9 mouse cellular contexts compared by ENCODE assay signal in the genomic region with DNA sequence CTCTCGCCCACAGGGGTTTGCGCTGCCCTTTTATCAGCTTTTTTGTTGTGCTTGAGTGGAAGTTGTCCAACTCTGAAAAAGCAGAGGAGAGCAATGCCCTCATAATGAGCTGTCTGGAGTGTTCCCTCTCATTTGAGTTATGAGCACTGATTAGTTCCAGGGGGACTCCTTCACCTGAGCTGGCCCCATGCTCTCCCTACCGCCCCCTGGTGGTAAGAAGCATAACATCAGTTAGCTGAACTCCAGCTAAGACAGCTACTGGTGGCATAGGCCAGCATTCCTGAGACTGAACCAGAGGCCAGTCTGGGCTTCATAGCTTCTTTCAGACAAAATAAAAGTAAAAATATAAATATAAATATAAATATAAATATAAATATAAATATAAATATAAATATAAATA.
A peak's percentile ranks its signal among the peaks of the same experiment; 100 is the strongest.
DNase-seq lines count a peak whose midpoint lies in the region; ATAC-seq and TF ChIP-seq lines count a peak whose summit lies in the region.
"Had no signal": no experiment of that assay in that cellular context is flagged by ENCODE, and none has a peak within 500 bp of the region (broad histone marks: within the 10 kb centered on the region; RNA-seq: fewer than 3 reads in every experiment).

No protein-coding gene starts in this region.

- no peak overlapping the region for H3K9ac ChIP-seq in embryonic facial prominence, embryonic 11.5 days (replicated peaks; ENCODE audit: low read length)
- H3K9ac ChIP-seq: heart, embryonic 13.5 days had no signal

- DNase-seq in cerebellum, adult 18-20 months, result peak; percentile 28 to 29
- peak; percentile 47 to 50 for DNase-seq in left cerebral cortex, adult 2 months (ENCODE audit: extremely low spot score in 1 of 2, low spot score in 2 of 2)
- no peak for DNase-seq in left cerebral cortex, adult 11 months (ENCODE audit: low spot score)
- peak; percentile 25 for DNase-seq in adrenal gland, adult 8-10 months
- peak; percentile 63 for DNase-seq in embryonic facial prominence, embryonic 11.5 days (ENCODE audit: low spot score)
- peak; percentile 35 for DNase-seq in lung, postnatal 14 days
- DNase-seq in T-cell, adult 2 months (ENCODE audit: low spot score), result no peak

- no peaks in the 10 kb centered on the region for H3K9me3 ChIP-seq in embryonic facial prominence, embryonic 11.5 days (replicated peaks; ENCODE audit: control insufficient read depth, low read length)
- H3K9me3 ChIP-seq: heart, embryonic 13.5 days had no signal

- no peaks in the 10 kb centered on the region for H3K27me3 ChIP-seq in embryonic facial prominence, embryonic 11.5 days (ENCODE audit: control insufficient read depth, insufficient read depth, low read length)
- H3K27me3 ChIP-seq: heart, embryonic 13.5 days had no signal

- peak; percentile 73 for TF ChIP-seq CTCF in left cerebral cortex, adult 2 months (IDR thresholded peaks at IDR 0.05)

- intact Hi-C loops in left cerebral cortex, adult 2 months (cut with DNase I), result loop anchor here (5.0 kb wide), 1 partner anchor 251 kb away; no protein-coding TSS in a partner anchor

- 64% methylated on average over 3 of the region's 3 CpGs for WGBS in embryonic facial prominence, embryonic 11.5 days

- H3K4me3 ChIP-seq in left cerebral cortex, adult 2 months, result no peak overlapping the region
- no peak overlapping the region for H3K4me3 ChIP-seq in embryonic facial prominence, embryonic 11.5 days (ENCODE audit: low read depth, low read length)
- H3K4me3 ChIP-seq: heart, embryonic 13.5 days had no signal

- H3K27ac ChIP-seq in left cerebral cortex, adult 2 months, result no peak overlapping the region
- H3K27ac ChIP-seq in embryonic facial prominence, embryonic 11.5 days (replicated peaks; ENCODE audit: low read depth, low read length), result no peak overlapping the region
- H3K27ac ChIP-seq: heart, embryonic 13.5 days had no signal

- no peaks in the 10 kb centered on the region for H3K36me3 ChIP-seq in embryonic facial prominence, embryonic 11.5 days (replicated peaks; ENCODE audit: control insufficient read depth, insufficient read depth, low read depth, low read length)
- H3K36me3 ChIP-seq: heart, embryonic 13.5 days had no signal

- H3K4me1 ChIP-seq in embryonic facial prominence, embryonic 11.5 days (ENCODE audit: control insufficient read depth, insufficient read depth, low read length), result no peaks in the 10 kb centered on the region
- H3K4me1 ChIP-seq: heart, embryonic 13.5 days had no signal

- no peak for ATAC-seq in cerebellum, adult (ENCODE audit: insufficient number of reproducible peaks, low FRiP score, low TSS enrichment)
- no peak for ATAC-seq in embryonic facial prominence, embryonic 11.5 days (replicated peaks; ENCODE audit: insufficient number of reproducible peaks, low FRiP score, low TSS enrichment, low read depth)

- H3K4me2 ChIP-seq in embryonic facial prominence, embryonic 11.5 days (ENCODE audit: low read depth, low read length), result no peak overlapping the region
- H3K4me2 ChIP-seq: heart, embryonic 13.5 days had no signal

Comparison
In these comparisons a context has a peak if more than half of its experiments do, and no peak if none do; other contexts are left out.
1. DNase-seq: peak in cerebellum, adult 18-20 months (2 of 2), left cerebral cortex, adult 2 months (2 of 2), adrenal gland, adult 8-10 months (single experiment), embryonic facial prominence, embryonic 11.5 days (single experiment) and lung, postnatal 14 days (single experiment); none in left cerebral cortex, adult 11 months (single experiment) and T-cell, adult 2 months (single experiment).